ENCODE assay signal across 8 mouse cellular contexts in the genomic region with DNA sequence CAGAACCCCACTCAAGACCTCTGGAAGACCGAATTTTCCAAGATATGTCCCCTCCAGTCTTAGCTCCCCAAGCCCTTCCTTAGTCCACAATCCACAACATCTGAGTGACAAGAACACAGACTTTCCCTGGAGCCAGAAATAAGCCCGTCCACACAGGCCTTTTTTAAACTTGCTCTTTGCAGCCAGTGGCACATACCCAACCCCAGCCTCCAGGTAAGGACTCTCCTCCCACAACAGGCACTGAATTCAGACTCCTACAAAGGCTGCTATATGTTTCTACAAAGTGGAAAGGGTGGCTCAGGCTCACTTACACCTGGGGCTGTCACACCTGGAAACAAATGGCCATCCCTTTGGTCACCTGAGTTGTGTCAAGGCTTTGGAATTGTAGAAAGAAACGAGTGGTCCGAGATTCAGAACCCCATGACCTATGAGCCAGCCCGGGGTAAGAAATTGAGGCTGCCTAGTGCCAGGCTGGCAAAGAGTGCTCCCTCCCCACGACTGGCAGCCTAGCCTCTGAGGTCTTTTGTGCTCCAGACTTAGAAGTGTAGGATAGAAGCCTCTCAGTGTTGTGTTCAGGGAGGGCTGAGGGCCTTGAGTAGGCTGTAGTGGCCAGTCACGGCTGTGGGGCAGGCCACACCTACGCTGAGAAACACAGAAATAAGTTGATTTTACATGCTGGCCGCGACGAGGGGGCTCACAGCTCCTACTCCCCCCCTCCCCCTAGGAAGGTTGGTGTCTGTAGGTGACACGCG. TPM values are rescaled to one million over a fixed set of nuclear protein-coding genes. Genes with fewer than 3 reads are reported as not detected.
DNase-seq lines count a peak whose midpoint lies in the region; ATAC-seq and TF ChIP-seq lines count a peak whose summit lies in the region.

No protein-coding gene starts in this region.

- no peaks in the 10 kb centered on the region for H3K9me3 ChIP-seq in hindbrain, embryonic 15.5 days

- peak overlapping the region; percentile 70 for H3K4me3 ChIP-seq in left cerebral cortex, adult 2 months
- H3K4me3 ChIP-seq in hindbrain, embryonic 15.5 days: peak overlapping the region; percentile 94

- no peaks in the 10 kb centered on the region for H3K27me3 ChIP-seq in hindbrain, embryonic 15.5 days

- 22% methylated on average over 13 of the region's 13 CpGs for WGBS in hindbrain, embryonic 15.5 days

- intact Hi-C loops in left cerebral cortex, adult 2 months (cut with DNase I): loop anchor here (10.0 kb wide), 1 partner anchor 309 kb away; a partner anchor contains a TSS

- H3K9ac ChIP-seq in hindbrain, embryonic 15.5 days: peak overlapping the region; percentile 92

- peak overlapping the region; percentile 79 for H3K4me2 ChIP-seq in hindbrain, embryonic 15.5 days

- H3K27ac ChIP-seq in left cerebral cortex, adult 2 months: peak overlapping the region; percentile 92
- peak overlapping the region; percentile 94 for H3K27ac ChIP-seq in hindbrain, embryonic 15.5 days (replicated peaks)

- peaks cover 13% of the 10 kb centered on the region for H3K36me3 ChIP-seq in hindbrain, embryonic 15.5 days

- H3K4me1 ChIP-seq in hindbrain, embryonic 15.5 days (replicated peaks): peaks cover 48% of the 10 kb centered on the region

- peak in 1 of 2 experiments; percentile 22 for DNase-seq in left cerebral cortex, adult 2 months (ENCODE audit: extremely low spot score in 1 of 2, low spot score in 2 of 2)
- no peak for DNase-seq in left cerebral cortex, adult 9 months (ENCODE audit: low spot score in 2 of 2)
- DNase-seq in brain, adult 2 months (ENCODE audit: low read depth, low spot score): peak; percentile 58
- DNase-seq in gastrocnemius, adult 8-10 months (ENCODE audit: low spot score in 2 of 2): no peak
- DNase-seq in layer of hippocampus, adult 9-11 months: no peak
- DNase-seq in yolk sac, embryonic 10.5 days (ENCODE audit: low spot score): no peak

- 0 out of 2 replicates have a peak, but pooled peaks have one; percentile 4 for ATAC-seq in hindbrain, embryonic 15.5 days (ENCODE audit: low FRiP score, low read depth)
- ATAC-seq in megakaryocyte progenitor cell, adult 5-6 weeks (replicated peaks; ENCODE audit: poor library complexity): peak; percentile 4; the same call in 1 of the 2 replicates

- TF ChIP-seq CTCF in left cerebral cortex, adult 2 months (IDR thresholded peaks at IDR 0.05): no peak

RNA-seq across cellular contexts. Expression of a gene that starts 0.8 kb away (rescaled TPM):
- total RNA-seq in left cerebral cortex, adult 2 months (2021): 100 to 1,000 TPM; 132 to 134 TPM
- polyA plus RNA-seq in hindbrain, embryonic 15.5 days (2015; fragmentation: Nextera tagmentation; extraction: Ambion mirVana): 16.3 and 19.7 TPM in 2 replicates
- total RNA-seq in megakaryocyte progenitor cell, adult 5-6 weeks (2015): 7.3 and 7.6 TPM in 2 replicates
- 2.4 and 7.0 TPM in 2 replicates for total RNA-seq in megakaryocyte progenitor cell, adult 5-6 weeks (2017)
- total RNA-seq in gastrocnemius, adult 8-10 months (2022): 10 to 100 TPM; 22.8 to 29.6 (median 26.2) TPM

RNA-seq across cellular contexts. Expression of a gene that starts 14.4 kb away (rescaled TPM):
- 10 to 100 TPM; 43.6 to 47.7 TPM for total RNA-seq in left cerebral cortex, adult 2 months (2021)
- polyA plus RNA-seq in hindbrain, embryonic 15.5 days (2015; fragmentation: Nextera tagmentation; extraction: Ambion mirVana): 94.7 and 98.9 TPM in 2 replicates
- total RNA-seq in megakaryocyte progenitor cell, adult 5-6 weeks (2015): 95.7 and 111 TPM in 2 replicates
- total RNA-seq in megakaryocyte progenitor cell, adult 5-6 weeks (2017): 86.1 and 95.9 TPM in 2 replicates
- total RNA-seq in gastrocnemius, adult 8-10 months (2022): 10 to 100 TPM in 2 of 4 experiments, 1 to 10 TPM in 2; 7.9 to 11.4 (median 9.3) TPM

RNA-seq across cellular contexts. Expression of a gene that starts 14.4 kb away (rescaled TPM):
- 10 to 100 TPM; 87.3 to 92.9 TPM for total RNA-seq in left cerebral cortex, adult 2 months (2021)
- polyA plus RNA-seq in hindbrain, embryonic 15.5 days (2015; fragmentation: Nextera tagmentation; extraction: Ambion mirVana): 373 and 402 TPM in 2 replicates
- total RNA-seq in megakaryocyte progenitor cell, adult 5-6 weeks (2015): 621 and 642 TPM in 2 replicates
- total RNA-seq in megakaryocyte progenitor cell, adult 5-6 weeks (2017): 523 and 557 TPM in 2 replicates
- 10 to 100 TPM; 15.8 to 20.5 (median 19.1) TPM for total RNA-seq in gastrocnemius, adult 8-10 months (2022)

RNA-seq across cellular contexts. Expression of a gene that starts 16.4 kb away (rescaled TPM):
- total RNA-seq in left cerebral cortex, adult 2 months (2021): not detected
- not detected in 2 replicates for polyA plus RNA-seq in hindbrain, embryonic 15.5 days (2015; fragmentation: Nextera tagmentation; extraction: Ambion mirVana)
- not detected in 2 replicates for total RNA-seq in megakaryocyte progenitor cell, adult 5-6 weeks (2015)
- total RNA-seq in megakaryocyte progenitor cell, adult 5-6 weeks (2017): not detected in 2 replicates
- not detected for total RNA-seq in gastrocnemius, adult 8-10 months (2022)

RNA-seq across cellular contexts. Expression of a gene that starts 24.0 kb away (rescaled TPM):
- not detected for total RNA-seq in left cerebral cortex, adult 2 months (2021)
- 2.2 and 6.0 TPM in 2 replicates for polyA plus RNA-seq in hindbrain, embryonic 15.5 days (2015; fragmentation: Nextera tagmentation; extraction: Ambion mirVana)
- 0.44 TPM in 1 of 2 replicates, not detected in the other for total RNA-seq in megakaryocyte progenitor cell, adult 5-6 weeks (2015)
- 0.62 TPM in 1 of 2 replicates, not detected in the other for total RNA-seq in megakaryocyte progenitor cell, adult 5-6 weeks (2017)
- total RNA-seq in gastrocnemius, adult 8-10 months (2022): not detected

Comparison
In these comparisons a context has a peak if more than half of its experiments do, and no peak if none do; other contexts are left out.
1. RNA of a gene that starts 0.8 kb away (total RNA-seq): 132 to 134 TPM in left cerebral cortex, adult 2 months; 22.8 to 29.6 TPM in gastrocnemius, adult 8-10 months and 2.4 to 7.6 TPM in megakaryocyte progenitor cell, adult 5-6 weeks; every median in the first group is over 4 times any median in the second.
2. RNA of a gene that starts 14.4 kb away (total RNA-seq): 523 to 642 TPM in megakaryocyte progenitor cell, adult 5-6 weeks; 87.3 to 92.9 TPM in left cerebral cortex, adult 2 months and 15.8 to 20.5 TPM in gastrocnemius, adult 8-10 months; every median in the first group is over 4 times any median in the second.